Mouse (Mus musculus): ENCODE data around the gene Il22. TPM values are rescaled to one million over a fixed set of nuclear protein-coding genes. Genes with fewer than 3 reads are reported as not detected.

Il22 gene
- polyA plus RNA-seq, 1 experiment from 2014 or later, result 0.23 TPM

Other genes starting within 250 kb of the Il22 start
- gene Mdm1, start 63.1 kb upstream of the Il22 start, polyA plus RNA-seq (2014; fragmentation: Nextera tagmentation; extraction: Ambion mirVana), result 58.7 and 64.2 TPM in 2 replicates
- gene Gm32717, start 35.8 kb downstream of the Il22 start, polyA plus RNA-seq (2014; fragmentation: Nextera tagmentation; extraction: Ambion mirVana), result 0.10 TPM in 1 of 2 replicates, not detected in the other
- 0.10 TPM in 1 of 2 replicates, not detected in the other for gene Gm32802, start 53.7 kb downstream of the Il22 start, polyA plus RNA-seq (2014; fragmentation: Nextera tagmentation; extraction: Ambion mirVana)
- not detected in 2 replicates for gene Iltifb, start 90.1 kb downstream of the Il22 start, polyA plus RNA-seq (2014; fragmentation: Nextera tagmentation; extraction: Ambion mirVana)
- gene Gm9040, start 122.0 kb downstream of the Il22 start, polyA plus RNA-seq (2014; fragmentation: Nextera tagmentation; extraction: Ambion mirVana), result 0.09 TPM in 1 of 2 replicates, not detected in the other
- gene Gm9044, start 127.5 kb downstream of the Il22 start, polyA plus RNA-seq (2014; fragmentation: Nextera tagmentation; extraction: Ambion mirVana), result 0.09 TPM in 1 of 2 replicates, not detected in the other
- gene Gm9045, start 132.9 kb downstream of the Il22 start, polyA plus RNA-seq (2014; fragmentation: Nextera tagmentation; extraction: Ambion mirVana), result not detected in 2 replicates
- gene Gm9046, start 138.3 kb downstream of the Il22 start, polyA plus RNA-seq (2014; fragmentation: Nextera tagmentation; extraction: Ambion mirVana), result not detected in 2 replicates
- gene Gm9048, start 143.7 kb downstream of the Il22 start, polyA plus RNA-seq (2014; fragmentation: Nextera tagmentation; extraction: Ambion mirVana), result not detected in 2 replicates
- gene Gm9049, start 149.2 kb downstream of the Il22 start, polyA plus RNA-seq (2014; fragmentation: Nextera tagmentation; extraction: Ambion mirVana), result not detected in 2 replicates
- gene Ifng, start 236.1 kb downstream of the Il22 start, polyA plus RNA-seq (2014; fragmentation: Nextera tagmentation; extraction: Ambion mirVana), result not detected in 2 replicates